Mouse (Mus musculus) heart, adult 9 months (tissue): Measurements from ENCODE around the gene Tecpr1.

Experiments
- DNase-seq, 2 experiments: peaks; one replicate each; pipeline ENCODE4 v3.0.0; 2022; ENCODE audit warnings: low spot score in 2 of 2

Tecpr1 gene

DNA sequence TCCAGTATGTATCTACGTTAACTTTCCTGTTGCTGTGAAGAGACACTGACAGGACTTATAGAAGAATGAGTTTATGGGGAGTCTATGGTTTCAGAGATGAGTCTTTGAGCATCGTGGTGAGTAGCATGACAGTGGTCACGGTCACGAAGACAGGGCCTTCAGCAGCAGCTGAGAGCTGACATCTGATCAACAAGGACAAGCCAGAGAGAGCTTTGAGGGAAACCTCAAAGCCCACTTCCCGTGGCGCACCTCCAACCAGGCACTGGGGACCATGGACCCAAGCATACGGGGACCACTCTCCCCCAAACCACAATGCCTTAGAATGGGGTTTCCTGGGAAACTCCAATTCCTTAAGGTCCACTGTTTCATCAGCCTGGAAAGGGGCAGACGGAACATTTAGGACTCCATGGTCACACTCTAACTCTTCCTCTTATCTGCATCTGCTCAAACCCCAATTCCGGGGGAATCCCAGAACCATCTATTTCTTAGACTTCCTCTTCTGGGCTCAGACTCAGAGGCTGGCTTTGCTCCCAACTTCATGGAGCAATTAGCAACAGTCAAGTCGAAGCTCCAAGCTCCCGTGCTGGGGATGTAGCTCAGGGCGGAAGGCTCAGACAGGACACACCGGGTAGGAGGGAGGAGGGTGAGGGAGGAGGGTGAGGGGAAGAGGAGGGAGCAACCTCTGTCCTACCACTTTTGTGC, 28.6 kb upstream of the Tecpr1 start:
- DNase-seq: peak in 1 of 2 experiments; percentile 60

- DNase-seq: no peak
Measured at GRCm38 (mm10) chr5:144249871-144250270, 26.5 kb upstream of the Tecpr1 start.

DNA sequence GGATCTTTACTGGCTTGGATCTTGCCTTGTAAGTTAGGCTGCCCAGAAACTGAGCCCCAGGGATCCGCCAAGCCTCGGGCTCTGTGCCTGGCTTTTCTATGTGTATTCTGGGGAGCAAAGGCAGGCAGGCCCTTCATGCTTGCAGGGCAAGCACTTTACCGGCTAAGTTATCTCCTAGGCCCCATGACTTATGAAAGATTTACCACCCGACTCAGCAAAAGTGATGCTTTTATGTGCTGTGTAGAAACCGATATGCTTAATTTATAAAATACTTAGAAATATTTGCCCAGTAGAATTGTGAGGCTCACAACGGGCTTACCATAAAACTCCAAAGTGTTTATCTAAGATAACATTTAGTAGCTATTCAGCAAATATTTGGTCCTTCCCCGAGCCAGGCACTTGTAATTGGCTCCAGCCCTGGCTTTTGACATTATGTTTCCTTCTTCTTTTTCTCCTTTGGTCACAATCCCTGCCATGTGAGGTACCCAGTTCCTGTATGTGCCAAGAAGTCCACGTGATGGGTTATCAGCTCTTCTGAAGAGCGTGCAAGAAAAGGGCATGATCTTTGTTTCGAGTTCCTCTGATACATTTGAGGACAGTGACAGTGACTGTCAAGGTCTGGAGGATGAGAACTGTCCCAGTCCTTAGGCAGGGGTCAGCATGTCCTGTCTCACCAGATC, 24.6 kb upstream of the Tecpr1 start:
- DNase-seq: peak; percentile 75 to 77

DNA sequence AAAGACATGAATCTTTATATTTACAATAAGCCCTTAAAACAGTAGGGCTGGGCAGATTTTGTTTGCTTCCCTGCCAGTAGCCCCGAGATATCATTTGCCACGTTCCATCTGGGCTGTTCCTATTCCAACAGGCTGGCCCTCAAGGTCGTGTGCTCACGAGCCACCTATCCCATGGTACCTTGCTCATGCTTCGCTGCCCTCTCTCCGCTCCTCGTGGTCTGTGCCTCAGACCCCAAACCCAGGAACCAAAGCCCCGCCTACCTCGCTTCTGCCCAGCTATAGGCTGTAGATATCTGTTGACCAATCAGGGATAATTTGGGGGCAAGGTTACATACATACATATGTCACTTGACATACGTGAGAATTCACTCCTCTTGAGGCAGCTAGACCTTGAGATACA, 23.9 kb upstream of the Tecpr1 start:
- DNase-seq: no peak

- no peak for DNase-seq
Measured at GRCm38 (mm10) chr5:144246669-144247068, 23.3 kb upstream of the Tecpr1 start.

DNA sequence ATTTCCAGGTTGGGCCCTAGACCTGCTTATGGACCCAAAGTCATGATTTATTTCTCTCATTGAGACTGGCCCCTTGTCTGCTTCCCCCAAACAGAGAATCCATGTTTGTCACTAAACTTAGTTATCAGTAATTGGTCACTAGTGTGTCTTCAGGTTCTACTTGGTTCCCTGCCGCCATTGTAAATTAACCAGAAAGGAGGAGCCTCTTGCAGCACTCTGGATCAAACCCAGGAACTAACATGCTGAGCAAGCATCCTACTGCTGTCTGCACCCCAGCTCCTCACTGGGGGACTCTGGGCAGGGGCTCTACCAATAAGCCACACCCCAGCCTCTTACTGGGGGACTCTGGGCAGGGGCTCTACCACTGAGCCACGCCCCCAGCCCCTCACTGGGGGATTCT, 22.2 kb upstream of the Tecpr1 start:
- no peak for DNase-seq

DNA sequence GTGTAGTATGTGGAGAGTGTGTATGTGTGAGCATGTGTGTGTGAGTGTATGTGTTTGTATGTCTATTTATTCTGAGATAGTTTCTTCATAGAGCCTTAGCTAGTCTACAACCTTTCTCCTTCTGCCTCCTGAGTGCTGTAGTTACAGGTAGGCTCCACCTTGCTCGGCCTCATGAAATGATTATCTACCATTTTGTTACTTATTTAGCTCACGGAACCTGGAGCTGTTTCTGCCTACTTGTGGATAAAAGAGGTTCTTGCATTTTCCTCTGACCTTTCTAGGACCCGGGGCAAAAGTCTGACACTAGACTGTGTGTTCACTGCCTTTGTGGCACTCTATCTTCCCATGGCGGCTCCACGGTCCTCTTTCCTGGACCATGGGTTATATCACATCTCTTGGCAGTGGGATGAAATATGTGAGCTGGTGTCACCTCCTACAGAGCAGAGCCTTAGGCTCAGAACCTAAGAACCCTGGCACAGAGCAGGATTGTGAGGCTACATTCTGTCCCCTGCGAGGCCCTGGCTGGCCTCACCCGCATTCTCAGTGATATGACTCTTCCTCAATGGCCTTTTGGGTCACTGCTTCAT, 20.6 kb upstream of the Tecpr1 start, which contains the start of gene Bri3:
Gene Bri3, plus strand, starts transcription at position 537 of the 587 bp plus-strand sequence.
- no peak for DNase-seq

DNA sequence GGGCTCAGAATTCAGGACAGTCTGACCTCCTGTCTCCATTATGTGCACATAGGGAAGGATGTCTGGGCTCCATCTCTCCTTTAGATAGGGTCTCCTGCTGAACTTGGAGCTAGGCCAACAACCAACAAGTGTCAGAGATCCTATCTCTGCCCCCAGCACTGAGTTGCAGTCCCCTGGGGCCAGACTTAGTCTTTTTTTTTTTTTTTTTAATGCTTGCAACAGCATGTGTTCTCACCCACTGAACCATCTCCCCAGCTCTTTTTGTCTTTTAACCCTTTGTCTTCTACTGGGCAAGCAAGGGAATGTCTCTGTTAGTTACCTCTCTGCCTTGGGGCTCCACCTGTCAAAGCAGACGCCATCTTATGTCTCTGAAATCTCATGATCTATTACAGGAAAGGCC, 15.6 kb upstream of the Tecpr1 start:
- DNase-seq: no peak

DNA sequence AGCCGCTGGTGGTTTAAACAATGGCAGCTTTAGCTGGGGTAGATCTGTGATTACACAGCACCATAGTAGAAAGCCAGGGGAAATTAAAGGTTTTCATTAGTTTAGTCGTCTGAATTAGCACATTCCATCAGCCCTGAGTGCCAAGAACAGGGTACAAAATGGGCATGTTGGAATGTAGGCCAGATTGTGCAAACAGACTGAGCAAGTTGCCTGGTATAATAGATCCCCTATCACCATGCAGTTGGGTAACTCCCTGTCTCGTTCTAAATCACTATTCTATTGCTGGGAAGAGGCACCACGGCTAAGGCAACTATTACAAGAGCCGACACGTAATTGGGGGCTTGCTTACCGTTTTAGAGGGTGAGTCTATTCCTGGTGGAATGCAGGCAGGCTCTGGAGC, 11.3 kb upstream of the Tecpr1 start:
- no peak for DNase-seq

- no peak for DNase-seq
Measured at GRCm38 (mm10) chr5:144234222-144234621, 10.8 kb upstream of the Tecpr1 start.

DNA sequence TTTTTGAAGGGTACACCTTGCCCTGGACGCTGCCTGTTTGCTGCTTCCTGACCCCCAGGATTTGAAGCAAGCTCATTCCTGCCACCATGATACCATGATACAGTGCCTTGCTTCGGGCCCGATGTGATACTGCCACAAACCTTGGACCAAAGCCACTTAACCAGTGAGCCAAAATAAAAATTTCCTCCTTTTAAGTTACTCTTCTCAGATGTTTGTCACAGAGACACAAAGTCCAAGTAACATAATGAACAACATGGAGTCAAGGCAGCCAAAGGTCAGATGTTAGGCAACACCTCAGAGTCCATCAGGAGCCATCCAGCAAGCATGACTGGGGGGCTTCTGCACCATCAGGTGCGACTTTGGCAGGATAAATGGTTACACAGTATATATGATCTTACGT, 9.1 kb upstream of the Tecpr1 start:
- DNase-seq: no peak

DNA sequence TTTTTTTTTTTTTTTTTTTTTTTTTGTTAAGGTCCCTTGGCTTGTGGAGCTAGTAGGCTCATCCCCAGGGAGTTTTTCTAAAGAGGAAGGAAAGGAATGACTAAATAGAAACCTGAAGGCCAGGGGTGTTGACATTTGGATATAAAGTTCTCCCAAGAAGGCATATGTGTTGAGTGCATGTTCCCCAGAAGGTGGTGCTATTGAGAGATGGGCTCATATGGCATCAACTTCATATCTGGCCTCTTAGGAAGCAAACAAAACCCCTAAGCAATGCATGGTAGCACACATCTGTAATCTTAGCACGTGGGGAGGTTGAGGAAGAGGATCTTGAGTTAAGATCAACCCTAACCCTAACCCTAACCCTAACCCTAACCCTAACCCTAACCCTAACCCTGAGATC, 8.0 kb upstream of the Tecpr1 start:
- no peak for DNase-seq

GRCm38 (mm10) chr5:144230216-144230615, 6.8 kb upstream of the Tecpr1 start:
- no peak for DNase-seq

- DNase-seq: no peak
Measured at GRCm38 (mm10) chr5:144226220-144226619, 2.8 kb upstream of the Tecpr1 start.

- DNase-seq: no peak
Measured at GRCm38 (mm10) chr5:144223899-144224816, 743 bp upstream of the Tecpr1 start.

GRCm38 (mm10) chr5:144222811-144223502, 458 bp downstream of the Tecpr1 start:
- DNase-seq: peak; percentile 63 to 69

- peak; percentile 26 to 50 for DNase-seq
Measured at GRCm38 (mm10) chr5:144221305-144221704, 2.1 kb downstream of the Tecpr1 start.

GRCm38 (mm10) chr5:144219936-144220335, 3.5 kb downstream of the Tecpr1 start:
- DNase-seq: no peak

DNA sequence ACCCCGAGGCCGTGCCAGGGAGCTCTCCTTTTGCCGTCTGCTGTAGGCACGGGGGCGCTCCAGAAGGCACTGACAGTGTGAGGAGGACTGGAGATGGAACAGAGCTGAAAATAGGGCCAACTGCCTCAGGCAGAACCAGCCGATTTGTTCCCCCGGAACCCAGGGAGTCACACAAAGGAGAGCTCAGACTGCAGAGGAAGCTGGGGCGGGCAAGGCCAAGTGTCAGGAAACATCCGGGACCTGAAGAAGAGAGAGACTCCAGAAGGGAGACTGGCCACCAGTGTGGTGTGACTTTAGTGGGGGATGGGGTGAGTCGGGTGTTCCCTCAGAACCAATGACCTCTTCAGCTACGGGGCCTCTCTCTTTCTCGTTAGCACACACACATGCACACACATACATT, 4.1 kb downstream of the Tecpr1 start:
- peak; percentile 12 to 25 for DNase-seq

GRCm38 (mm10) chr5:144218061-144218460, 5.4 kb downstream of the Tecpr1 start:
- DNase-seq: no peak

GRCm38 (mm10) chr5:144215992-144216391, 7.4 kb downstream of the Tecpr1 start:
- DNase-seq: no peak
